Mouse (Mus musculus) olfactory bulb, adult 2 months (tissue): ENCODE measurements around the gene Hist1h3a. TPM values are rescaled to one million over a fixed set of nuclear protein-coding genes. Genes with fewer than 3 reads are reported as not detected.

ENCODE experiments used
- H3K27ac ChIP-seq: fragments of 200-500 bp; 2 replicates; pipeline ENCODE4 v1.5.1; 2012; ENCODE audit warnings: low read depth, low read length; ENCODE audit not compliant: insufficient read depth
- H3K4me1 ChIP-seq: fragments of 200-500 bp; 2 replicates; pipeline ENCODE4 v1.6.1; 2012; ENCODE audit warnings: low read length; ENCODE audit not compliant: control insufficient read depth, insufficient read depth
- H3K4me3 ChIP-seq: fragments of 200-500 bp; 2 replicates; pipeline ENCODE4 v1.5.1; 2012; ENCODE audit warnings: mild to moderate bottlenecking, low read depth, low read length, moderate library complexity; ENCODE audit not compliant: insufficient read depth
- CTCF ChIP-seq: fragments of 200-500 bp; IDR thresholded peaks from 2 replicates; pipeline ENCODE4 v1.5.1; 2012; ENCODE audit warnings: low read depth, mild to moderate bottlenecking, low read length, moderate library complexity; ENCODE audit not compliant: insufficient read depth
- POLR2A ChIP-seq: fragments of 200-500 bp; IDR thresholded peaks from 2 replicates; pipeline ENCODE4 v1.6.1; 2012; ENCODE audit warnings: mild to moderate bottlenecking, low read depth, low read length, moderate library complexity; ENCODE audit not compliant: insufficient read depth
- WGBS: fragments of 180-500 bp; shearing (Covaris S2); methylation state at CpG from one replicate; pipeline ENCODE4 v1.1.7; 2018; 5-methylcytosine and 5-hydroxymethylcytosine counted together
- polyA plus RNA-seq: library from polyadenylated mRNA; stranded (reverse); fragments of >200 nt; gene quantifications from 2 replicates; pipeline ENCODE4 v1.2.4, GENCODE M21; 2012; ENCODE audit warnings: low replicate concordance; ENCODE audit not compliant: missing spikeins, insufficient read depth, insufficient read length

The Hist1h3a gene
- polyA plus RNA-seq, 1 experiment: not detected

GRCm38 (mm10) chr13:23760240-23760971 lies 1.8 kb downstream of the Hist1h3a start:
- peaks cover 3% of the 10 kb centered on the region; the same call in 1 of the 2 replicates for H3K4me1 ChIP-seq
- H3K4me3 ChIP-seq: peak overlapping the region; percentile 65
- TF ChIP-seq CTCF (no peak), POLR2A (no peak)
- peak overlapping the region; percentile 93 for H3K27ac ChIP-seq
- 1% methylated on average over 23 of the region's 27 CpGs for WGBS

GRCm38 (mm10) chr13:23759916-23760239 lies 2.3 kb downstream of the Hist1h3a start:
- no peak overlapping the region for H3K4me3 ChIP-seq

GRCm38 (mm10) chr13:23759251-23759771 lies 2.9 kb downstream of the Hist1h3a start:
- Histone ChIP-seq H3K27ac (no peak overlapping the region), H3K4me3 (no peak overlapping the region), H3K4me1 (peaks cover 3% of the 10 kb centered on the region; the same call in 1 of the 2 replicates)
- WGBS: 77% methylated on average over 3 of the region's 3 CpGs
- TF ChIP-seq POLR2A: no peak
- TF ChIP-seq CTCF: no peak

More at GRCm38 (mm10) chr13:23759916-23760239, 2.3 kb downstream of the Hist1h3a start:
- 83% methylated on average over 1 of the region's 1 CpGs for WGBS
- no peak for TF ChIP-seq POLR2A
- TF ChIP-seq CTCF: no peak
- Histone ChIP-seq H3K27ac (0 out of 2 replicates have a peak overlapping the region, but pooled peaks have one; percentile 18), H3K4me1 (peaks cover 3% of the 10 kb centered on the region; the same call in 1 of the 2 replicates)

GRCm38 (mm10) chr13:23757921-23758320 lies 4.3 kb downstream of the Hist1h3a start:
- no peak overlapping the region for H3K27ac ChIP-seq
- TF ChIP-seq POLR2A (no peak), CTCF (no peak)
- H3K4me1 ChIP-seq: no peaks in the 10 kb centered on the region; the same call in 1 of the 2 replicates
- 43% methylated on average over 3 of the region's 3 CpGs for WGBS
- no peak overlapping the region for H3K4me3 ChIP-seq

- Histone ChIP-seq H3K4me1 (peaks cover 2% of the 10 kb centered on the region; the same call in 1 of the 2 replicates), H3K27ac (peak overlapping the region; percentile 86), H3K4me3 (peak overlapping the region; percentile 48)
- TF ChIP-seq POLR2A: no peak
- no peak for TF ChIP-seq CTCF
- 3% methylated on average over 18 of the region's 23 CpGs for WGBS
Measured at GRCm38 (mm10) chr13:23757211-23757773, 4.9 kb downstream of the Hist1h3a start.

GRCm38 (mm10) chr13:23756790-23757189 lies 5.4 kb downstream of the Hist1h3a start, which contains the start of gene Hist1h4b:
Gene Hist1h4b, plus strand, starts transcription at chr13:23757013.
- WGBS: under 1% methylated on average over 19 of the region's 22 CpGs
- peaks cover 5% of the 10 kb centered on the region; the same call in 1 of the 2 replicates for H3K4me1 ChIP-seq
- TF ChIP-seq POLR2A (peak; percentile 63), CTCF (no peak)
- peak within 1 kb of the TSS; percentile 48 for H3K4me3 ChIP-seq
- H3K27ac ChIP-seq: peak within 1 kb of the TSS; percentile 86

GRCm38 (mm10) chr13:23755000-23755399 lies 7.2 kb downstream of the Hist1h3a start:
- Histone ChIP-seq H3K27ac (no peak overlapping the region), H3K4me3 (no peak overlapping the region), H3K4me1 (peaks cover 5% of the 10 kb centered on the region; the same call in 1 of the 2 replicates)
- TF ChIP-seq POLR2A (no peak), CTCF (no peak)

- H3K27ac ChIP-seq: no peak overlapping the region
- 56% methylated on average over 4 of the region's 4 CpGs for WGBS
- no peak overlapping the region for H3K4me3 ChIP-seq
- H3K4me1 ChIP-seq: peaks cover 5% of the 10 kb centered on the region; the same call in 1 of the 2 replicates
- no peak for TF ChIP-seq CTCF
- no peak for TF ChIP-seq POLR2A
Measured at GRCm38 (mm10) chr13:23753314-23754078, 8.7 kb downstream of the Hist1h3a start.
